Mouse (Mus musculus) lung, postnatal 0 days (tissue): ENCODE data around the gene Stard10.

ENCODE experiments used
- CTCF ChIP-seq: IDR thresholded peaks from 2 replicates; pipeline ENCODE4 v1.5.1; 2016; ENCODE audit warnings: antibody characterized with exemption, mild to moderate bottlenecking
- EP300 ChIP-seq: IDR thresholded peaks from 2 replicates; pipeline ENCODE4 v1.6.1; 2016; ENCODE audit warnings: antibody characterized with exemption, mild to moderate bottlenecking, control low read depth

DNA sequence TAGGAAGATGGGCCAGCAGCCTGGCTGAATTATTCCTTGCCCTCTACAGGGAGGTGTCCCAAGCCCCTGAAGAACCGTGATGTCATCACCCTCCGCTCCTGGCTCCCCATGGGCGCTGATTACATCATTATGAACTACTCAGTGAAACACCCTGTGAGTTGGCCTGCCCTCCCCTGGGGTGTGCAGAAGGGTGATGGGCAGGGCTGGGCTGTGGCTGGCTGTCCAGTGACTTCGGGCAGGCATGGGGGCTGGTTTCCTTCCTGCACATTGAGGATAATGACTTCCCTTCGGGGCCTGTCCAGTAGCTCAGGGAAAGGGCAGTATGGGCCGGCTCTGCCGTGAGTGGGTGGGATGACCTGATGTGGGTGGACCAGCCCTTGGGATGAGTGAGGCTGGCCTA, 26.2 kb downstream of the Stard10 start:
- TF ChIP-seq CTCF (no peak), EP300 (no peak)
